Mouse (Mus musculus) right cerebral cortex, postnatal 25 days (tissue): ENCODE data around the gene A830018L16Rik.
"Not testable (repeated sequence)": the region's sequence is repeated elsewhere in the genome, so short reads cannot be mapped to it uniquely, and the experiment has no call there.

Experiments used
- DNase-seq: peaks from one replicate; pipeline ENCODE4 v3.0.0; 2022

A830018L16Rik gene

DNA sequence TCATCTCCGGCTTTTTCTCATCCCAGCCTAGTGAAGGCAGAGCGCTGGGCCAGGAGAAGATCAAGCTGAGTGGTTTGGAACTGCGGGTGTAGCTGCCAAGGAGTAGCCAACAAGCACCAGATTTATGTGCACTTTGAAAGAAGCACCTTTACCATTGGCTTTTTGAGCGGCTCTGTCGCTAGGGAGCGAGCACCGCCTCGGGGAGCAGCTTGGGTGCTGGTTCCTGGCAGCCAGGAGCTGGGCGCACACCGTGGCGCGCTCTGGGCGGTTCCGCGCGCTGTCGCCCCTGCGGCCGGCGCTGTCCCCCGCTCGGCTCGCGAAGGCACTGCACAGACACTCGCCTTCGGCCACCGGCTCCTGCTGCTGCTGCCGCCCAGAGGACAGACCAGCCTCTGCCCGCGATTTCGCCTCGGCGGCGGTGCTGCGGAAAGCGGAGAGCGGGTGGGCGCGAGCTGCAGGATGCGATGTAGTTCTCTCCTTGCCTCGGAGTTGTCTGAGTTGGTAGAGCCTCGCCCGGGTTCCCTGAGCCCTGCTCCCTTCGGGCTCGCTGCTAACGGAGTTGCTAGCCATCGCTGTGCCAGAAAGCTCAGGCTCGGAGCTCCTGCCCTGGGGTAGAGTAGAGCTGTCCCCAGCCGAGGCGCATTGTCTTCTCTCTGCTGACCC, at the start of gene A830018L16Rik:
Gene A830018L16Rik, plus strand, starts transcription at position 212 of the 663 bp plus-strand sequence.
- peak; percentile 86 for DNase-seq

DNA sequence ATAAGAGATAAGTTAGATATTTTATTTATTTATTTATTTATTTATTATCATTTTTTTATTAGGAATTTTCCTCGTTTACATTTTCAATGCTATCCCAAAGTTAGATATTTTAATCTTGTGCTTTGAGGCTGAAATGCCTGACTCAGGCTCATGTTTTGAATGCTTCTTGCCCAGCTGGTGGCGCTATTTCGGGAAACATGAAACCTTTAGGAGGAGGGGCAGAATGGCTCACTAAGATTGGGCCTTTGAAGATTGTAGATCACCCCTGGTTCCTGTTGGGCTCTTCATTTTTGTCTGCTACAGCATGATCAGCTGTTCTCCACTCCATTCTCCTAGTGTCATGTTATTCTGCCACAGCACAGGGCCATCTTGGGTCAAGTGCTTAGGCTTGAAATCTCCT, 28.1 kb upstream of the A830018L16Rik start:
- DNase-seq, result no peak

DNA sequence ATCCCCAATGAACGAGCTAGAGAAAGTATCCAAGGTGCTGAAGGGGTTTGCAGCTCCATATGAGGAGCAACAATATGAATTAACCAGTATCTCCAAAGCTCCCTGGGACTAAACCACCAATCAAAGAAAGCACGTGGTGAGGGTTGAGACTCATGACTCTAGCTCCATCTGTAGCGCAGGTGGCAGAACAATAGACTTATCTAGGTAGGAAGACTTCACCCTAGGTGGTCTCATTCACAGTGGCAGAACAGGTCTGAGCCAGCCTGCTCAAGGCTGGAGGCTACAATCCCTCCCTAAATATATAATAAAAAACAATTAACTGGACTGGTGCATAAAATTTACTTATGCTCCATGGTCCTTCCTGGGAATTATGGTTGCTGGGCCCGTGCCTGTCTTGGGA, 18.5 kb upstream of the A830018L16Rik start:
- no peak for DNase-seq

DNA sequence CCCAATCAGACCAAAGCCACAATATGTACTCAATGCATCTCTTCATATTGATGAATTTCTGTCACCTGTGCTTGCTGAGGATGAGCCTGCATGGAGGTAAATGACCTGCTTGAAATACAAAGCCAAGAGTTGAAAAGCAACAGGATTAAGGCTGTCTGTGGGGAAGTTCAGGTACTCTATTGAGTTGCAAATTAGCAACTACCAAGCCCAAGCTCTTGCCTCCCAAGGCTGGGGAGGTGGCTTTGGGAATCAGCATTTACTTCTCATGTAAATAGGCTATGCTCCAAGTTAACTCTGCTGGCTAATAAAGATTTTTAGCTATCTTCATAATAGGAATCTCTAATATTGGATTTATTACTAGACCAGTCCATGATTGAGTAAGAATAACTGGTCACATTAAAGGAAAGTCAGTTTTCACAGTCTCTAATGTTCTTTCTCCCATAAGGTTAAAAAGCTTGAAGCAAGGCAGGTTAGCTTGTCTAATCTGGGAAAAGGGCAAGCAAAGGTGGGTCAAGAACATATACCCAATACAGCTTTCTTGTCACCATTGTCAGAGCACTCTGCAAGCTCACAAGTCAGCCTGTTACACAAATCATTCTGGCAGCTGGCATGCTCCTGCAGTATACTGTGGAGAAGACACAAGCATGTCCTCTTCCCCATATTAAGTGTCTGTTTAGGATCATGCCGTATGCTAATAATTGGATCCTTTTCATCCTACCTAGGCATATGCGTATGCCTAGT, 17.7 kb upstream of the A830018L16Rik start:
- DNase-seq, result no peak

DNA sequence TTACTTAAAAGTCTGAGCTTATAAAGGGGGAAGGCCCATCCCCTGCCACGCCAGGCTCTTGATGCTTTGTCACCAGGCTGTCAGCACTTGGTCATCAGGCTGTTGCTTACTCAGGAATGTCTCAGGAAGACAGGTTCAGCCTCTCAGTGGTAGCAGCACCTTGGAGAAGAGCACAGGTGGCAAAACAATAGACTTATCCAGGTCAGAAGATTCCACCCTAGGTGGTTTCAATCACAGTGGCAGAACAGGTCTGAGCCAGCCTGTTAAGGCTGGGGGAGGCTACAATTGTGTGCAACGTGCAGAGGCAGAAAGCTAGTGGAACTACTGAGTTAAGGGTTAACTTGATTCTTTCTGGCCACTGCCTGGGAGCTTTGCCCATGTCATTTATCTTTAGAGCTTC, 12.7 kb upstream of the A830018L16Rik start:
- DNase-seq, result no peak

DNA sequence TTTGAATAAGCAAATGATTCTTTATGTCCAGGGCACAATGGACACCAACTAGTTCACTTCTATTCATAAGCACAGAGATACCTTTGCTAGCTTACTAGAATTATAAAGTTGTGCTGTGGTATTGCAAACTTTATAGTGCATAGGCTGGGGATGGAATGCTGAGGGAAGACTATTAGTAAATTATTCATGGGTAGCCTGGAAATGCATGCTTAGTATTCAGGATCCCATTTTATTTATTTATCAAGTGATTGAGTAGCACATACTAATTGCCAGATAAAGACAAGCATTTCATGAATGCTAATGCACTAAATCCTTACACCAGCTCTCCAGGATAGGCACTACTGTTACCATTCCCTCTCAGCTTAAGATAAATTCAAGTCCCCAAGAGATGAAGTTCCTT, 8.4 kb upstream of the A830018L16Rik start:
- no peak for DNase-seq

DNA sequence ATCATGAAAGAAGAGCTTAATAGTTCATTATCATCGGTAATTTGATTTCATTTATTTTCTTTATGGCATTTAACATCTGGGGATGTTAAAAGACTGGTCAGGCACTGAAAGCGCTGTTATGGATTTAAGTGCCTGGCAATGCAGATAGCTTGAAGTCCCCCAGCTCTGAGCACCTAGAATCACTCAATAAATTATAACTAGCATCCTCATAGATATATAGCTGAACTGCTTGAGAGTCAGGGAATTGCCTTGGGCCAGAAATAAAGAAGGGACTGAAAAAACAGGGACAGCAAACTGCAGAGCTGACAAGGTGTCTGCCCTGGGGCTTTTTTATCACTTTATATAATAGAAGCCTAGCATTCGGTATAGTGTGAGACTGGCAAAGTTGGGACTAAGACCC, 7.9 kb upstream of the A830018L16Rik start:
- DNase-seq, result no peak

DNA sequence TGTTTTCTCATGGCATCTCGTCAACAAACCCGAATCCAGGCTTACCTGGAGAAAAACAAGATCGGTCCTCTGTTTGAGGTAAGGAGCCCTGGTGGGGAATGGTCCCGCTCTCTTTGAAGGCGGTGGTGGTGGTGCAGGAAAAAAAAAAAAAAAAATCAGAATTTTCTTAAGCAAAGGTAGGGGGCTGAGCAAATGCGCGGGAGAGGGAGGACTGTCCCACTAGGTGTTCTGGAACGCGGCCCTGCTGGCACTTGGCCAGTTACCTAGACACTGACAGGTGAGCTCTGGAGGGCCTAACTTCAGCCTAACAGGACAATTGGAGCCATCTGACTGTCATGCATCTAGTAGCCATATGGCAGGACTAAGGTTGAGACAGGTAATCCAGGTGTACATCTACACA, 655 bp downstream of the A830018L16Rik start:
- DNase-seq, result no peak

DNA sequence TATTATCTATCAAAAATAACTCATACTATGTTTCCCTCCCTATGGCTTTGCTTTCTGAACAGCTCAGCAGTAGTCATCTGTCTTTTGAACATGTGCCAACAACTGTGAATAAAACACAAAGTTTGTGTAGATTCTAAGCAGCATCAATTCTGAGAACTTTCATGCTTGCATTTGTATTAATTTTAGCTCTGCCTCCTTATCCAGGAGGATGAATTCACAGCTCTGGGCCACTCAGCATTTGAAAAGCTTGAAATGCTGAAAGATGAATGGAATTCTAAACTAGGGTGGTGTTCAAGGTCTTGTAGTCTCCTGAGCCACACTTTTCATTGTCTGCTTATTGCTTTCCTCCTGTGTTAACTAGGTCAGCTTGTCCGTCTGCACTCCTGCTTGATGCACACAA, 13.4 kb downstream of the A830018L16Rik start:
- DNase-seq, result no peak

DNA sequence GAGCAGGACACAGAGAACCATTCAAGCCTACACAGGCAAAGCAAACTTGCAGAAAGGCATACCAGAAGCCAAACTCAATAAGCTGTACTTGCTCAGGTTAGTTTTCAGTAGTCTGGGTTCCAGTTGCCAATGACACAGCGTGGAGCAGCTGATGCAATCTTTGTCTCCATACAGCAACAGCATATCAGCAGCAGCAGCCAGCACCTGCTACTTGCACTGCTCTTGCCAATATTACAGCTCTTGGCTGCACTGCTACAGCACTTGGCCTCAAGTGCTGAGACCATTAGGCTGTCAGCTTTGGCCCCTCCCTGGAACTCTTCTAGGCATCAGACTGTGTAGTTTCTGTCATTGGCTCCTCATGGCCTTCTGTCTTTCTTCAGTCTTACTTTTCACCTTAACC, 44.4 kb downstream of the A830018L16Rik start:
- DNase-seq, result no peak

DNA sequence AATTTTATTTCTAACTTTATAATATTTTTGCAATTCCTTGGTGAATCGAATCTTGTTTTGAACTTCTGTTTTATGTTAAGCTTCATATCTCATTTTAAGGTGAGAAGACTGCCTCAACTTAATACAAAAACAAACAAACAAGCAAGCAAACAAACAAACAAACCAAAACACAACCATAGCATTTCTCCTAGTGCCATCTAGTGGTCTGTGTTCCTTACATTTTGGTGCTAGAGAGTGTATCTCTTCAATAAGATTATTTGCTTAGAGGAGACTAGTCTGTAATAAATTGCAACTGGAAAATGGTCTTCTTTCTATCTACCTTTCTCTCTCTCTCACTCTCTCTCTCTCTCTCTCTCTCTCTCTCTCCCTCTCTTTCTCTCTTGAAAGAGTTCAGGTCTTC, 52.4 kb downstream of the A830018L16Rik start:
- DNase-seq, result no peak

DNA sequence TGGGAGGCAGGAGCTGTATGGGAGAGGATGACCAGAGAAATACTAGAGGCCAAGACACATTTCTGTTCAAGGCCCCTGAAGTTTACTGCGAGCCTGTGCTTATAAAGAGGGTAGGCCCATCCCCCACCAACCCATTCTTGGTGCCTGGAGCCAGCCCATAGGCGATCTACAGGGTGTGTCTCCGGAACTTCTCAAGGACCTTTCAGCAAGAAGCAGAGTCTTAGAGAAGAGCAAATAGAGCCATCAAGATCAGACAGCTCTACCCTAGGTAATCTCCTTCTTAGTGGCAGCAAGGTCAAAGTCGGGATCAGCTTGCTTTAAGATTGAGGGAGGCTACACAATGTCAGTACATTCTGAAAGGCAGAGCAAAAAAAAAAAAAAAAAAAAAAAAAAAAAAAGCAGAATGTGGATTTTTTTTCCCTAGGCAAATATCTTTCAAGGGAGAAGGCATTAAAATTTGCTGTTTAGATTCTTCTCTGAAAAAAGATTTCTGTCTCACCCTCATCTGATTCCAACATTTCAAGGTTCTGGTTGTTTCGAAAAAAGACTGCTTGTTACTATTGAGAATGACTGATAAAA, 53.2 kb downstream of the A830018L16Rik start:
- no peak for DNase-seq

DNA sequence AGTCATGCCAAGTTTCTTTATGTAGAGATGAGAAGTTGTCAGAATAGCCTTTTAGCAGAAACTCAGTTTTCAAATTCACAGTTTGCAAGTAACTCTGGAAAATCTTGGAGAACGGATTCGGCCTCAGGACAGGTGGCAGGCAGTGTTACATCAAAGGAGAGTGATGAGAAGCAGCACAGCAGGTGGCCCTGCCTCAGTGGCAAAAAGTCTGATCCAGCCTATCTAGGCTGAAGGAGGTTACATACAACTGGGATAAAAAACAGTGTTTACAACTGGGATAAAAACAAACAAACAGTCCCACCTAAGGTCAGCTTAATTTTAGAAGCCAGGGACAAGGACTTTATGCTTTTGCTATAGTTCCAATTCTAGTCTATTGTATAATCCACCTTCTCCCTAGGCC, 79.0 kb downstream of the A830018L16Rik start:
- no peak for DNase-seq

DNA sequence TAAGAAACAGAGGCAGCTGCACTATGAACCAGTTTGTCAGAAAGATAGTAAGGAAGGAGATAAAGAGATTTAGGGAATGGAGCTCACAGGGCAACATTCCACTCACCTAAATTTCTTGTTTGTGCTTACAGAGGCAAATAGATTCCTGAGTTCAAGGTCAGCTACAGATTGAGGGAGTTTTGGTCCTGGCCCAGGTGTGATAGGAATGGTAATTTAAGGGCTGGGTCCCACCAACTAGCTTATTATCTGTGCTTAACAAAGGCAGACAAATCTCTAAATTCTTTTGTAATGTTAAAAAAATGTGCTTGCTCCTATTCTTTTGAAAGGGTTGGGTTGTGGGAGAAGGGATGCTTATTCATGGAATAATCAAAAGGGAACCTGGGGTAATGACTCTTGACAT, 87.7 kb downstream of the A830018L16Rik start:
- no peak for DNase-seq

DNA sequence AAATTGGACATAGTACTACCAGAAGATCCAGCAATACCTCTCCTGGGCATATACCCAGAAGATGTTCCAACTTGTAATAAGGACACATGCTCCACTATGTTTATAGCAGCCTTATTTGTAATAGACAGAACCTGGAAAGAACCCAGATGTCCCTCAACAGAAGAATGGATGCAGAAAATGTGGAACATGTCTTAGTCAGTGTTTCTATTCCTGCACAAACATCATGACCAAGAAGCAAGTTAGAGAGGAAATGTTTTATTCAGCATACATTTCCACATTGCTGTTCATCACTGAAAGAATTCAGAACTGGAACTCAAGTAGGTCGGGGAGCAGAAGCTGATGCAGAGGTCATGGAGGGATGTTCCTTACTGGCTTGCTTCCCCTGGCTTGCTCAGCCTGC, 135.9 kb downstream of the A830018L16Rik start:
- not testable (repeated sequence) for DNase-seq

DNA sequence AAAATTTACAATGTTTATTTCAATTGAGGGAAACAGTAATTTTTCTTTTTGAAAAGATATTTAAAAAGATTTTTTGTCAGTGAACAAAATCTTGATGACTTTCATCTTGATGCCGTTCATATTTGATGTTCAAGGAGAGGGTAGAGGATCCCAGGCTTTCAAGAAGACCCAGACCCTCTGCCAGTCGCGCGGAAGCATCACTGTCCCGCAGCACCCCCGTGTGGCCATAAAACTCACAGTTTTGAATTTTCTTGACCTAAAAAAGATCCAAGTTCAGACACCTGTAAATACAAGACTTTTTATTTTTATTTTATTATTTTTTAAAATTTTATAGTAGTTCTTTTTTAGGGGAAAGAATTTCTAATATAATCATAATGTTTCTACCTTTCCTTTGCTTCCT, 151.4 kb downstream of the A830018L16Rik start:
- no peak for DNase-seq

DNA sequence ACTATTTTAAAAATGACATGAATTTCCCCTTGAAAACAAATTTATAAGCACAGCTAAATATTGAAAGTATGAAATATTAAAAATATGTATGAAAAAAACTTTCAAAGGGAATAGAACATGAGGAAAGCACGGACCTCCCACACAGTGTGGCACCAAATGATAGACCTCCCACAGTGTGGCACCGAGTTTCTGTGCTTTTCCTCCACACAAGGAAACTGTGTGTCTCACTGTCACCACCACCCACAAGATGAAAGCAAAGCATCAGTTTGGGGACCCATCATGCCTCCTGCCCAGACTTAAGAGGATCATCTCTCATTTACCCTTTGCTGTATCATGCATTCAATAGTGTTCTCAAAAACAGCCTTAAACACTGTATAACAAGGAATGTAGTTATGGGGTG, 152.8 kb downstream of the A830018L16Rik start:
- no peak for DNase-seq

DNA sequence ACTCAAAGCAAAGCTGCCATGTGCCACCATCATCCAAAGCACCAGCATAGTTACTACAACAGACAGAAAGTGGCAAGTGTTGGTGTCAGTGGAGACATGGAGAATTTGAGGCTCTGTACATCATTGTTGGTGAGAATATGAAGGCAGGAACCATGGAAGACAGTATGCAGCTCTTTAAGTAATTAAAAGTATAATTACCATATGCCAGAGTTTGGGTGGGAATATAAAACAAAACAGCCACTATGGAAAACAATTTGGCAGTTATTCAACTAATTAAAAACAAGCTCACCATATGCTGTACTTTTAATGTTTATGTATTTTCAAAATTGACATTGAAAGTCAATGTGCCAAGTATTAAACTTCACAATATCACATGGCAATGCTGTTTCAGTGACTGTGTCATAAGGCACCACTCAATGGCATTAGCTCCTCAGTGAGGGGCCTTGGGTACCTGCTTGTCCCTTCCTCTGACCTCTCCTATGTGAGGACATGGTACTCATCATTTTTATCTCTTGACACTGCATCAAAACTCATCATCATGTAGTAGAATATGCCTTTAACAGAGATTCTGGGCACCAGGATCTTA, 153.5 kb downstream of the A830018L16Rik start:
- no peak for DNase-seq

DNA sequence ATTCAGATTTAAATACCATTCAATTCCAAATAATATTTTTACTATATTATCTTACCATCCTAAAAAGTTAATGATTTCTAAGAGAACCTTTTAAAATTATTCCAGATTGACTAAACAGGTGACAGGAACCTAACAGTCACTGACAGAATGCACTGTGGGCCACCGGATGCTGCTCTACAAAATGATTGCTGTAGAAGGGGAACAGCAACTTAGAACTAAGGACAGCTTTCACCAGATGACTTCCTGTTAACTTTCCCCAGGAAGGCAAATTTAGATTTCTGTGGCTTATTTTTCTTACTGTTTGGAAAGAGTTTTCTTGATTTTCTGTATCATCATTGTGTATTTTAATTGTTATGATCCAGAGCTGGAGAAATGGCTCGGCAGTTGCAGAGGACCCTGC, 156.4 kb downstream of the A830018L16Rik start:
- no peak for DNase-seq

DNA sequence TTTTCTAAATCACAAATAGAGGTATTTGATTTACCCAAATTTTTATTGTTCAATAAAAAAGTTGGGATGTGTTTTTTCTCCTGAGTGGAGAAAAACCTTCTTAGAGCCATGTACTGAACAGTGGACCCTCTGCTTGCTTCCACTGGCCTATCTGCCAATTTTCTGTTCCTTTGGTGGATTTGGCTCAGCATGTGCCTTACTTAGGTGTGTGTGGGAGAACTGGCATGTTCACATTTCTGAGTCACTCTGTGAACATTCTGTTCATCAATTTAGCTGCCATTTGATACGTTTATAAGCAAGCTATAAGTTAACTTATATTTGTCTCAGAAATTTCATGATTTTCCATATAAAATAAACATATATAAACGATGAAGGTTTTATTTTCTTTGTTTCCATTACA, 159.6 kb downstream of the A830018L16Rik start:
- DNase-seq, result no peak

DNA sequence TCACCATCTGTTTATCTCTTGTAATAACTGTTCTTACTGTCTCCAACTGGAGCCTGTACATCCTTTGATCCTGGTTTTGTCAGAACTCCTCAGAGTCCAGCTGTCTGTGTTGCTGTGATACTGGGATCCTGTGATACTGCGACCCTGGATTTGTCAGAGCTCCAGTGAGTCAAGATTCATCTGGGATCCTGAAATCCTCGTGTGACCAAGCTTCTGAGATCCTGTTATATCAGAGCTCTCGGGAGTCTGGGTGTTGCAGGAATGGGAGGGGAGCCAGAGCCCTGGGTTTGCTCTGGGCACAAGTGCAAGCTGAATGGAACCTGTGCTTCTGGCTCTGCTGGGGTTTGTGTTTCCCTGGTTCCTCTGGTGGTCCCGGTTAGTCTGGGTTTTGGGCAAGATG, 166.1 kb downstream of the A830018L16Rik start:
- no peak for DNase-seq

DNA sequence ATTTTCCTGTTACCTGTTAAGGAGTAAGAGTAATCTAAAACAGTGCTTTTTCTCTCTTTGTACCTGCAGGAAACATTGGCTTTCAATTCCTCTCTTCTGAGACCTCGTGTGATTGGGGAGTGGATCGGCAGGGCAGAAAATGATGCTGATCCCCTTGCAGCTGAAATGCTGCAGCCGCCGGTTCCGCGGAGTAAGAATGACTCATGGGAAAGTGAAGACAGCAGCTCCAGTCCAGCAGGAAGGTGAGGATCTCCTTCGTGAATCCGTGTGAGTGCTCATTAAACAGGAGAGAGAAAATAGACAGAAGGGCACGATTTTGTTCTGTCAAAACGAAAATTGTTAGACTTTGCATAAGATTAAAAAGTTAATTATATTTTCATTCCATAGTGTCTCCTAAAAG, 174.4 kb downstream of the A830018L16Rik start:
- no peak for DNase-seq

DNA sequence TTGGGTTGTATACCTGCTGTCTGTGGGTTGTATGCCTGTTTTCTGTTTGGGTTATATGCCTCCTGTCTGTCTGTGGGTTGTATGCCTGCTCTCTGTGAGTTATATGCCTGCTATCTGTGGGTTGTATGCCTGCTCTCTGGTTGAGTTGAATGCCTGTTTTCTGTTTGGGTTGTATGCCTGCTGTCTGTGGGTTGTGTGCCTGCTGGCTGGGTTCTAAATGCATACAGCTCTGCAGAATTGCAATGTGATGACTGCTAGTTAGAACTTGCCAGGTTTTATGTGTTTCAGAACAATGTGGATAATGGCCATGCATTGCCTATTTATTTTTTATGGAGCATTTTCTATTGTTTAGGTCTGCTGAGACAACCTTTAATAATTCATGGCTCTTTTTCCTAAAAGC, 236.2 kb downstream of the A830018L16Rik start:
- no peak for DNase-seq

DNA sequence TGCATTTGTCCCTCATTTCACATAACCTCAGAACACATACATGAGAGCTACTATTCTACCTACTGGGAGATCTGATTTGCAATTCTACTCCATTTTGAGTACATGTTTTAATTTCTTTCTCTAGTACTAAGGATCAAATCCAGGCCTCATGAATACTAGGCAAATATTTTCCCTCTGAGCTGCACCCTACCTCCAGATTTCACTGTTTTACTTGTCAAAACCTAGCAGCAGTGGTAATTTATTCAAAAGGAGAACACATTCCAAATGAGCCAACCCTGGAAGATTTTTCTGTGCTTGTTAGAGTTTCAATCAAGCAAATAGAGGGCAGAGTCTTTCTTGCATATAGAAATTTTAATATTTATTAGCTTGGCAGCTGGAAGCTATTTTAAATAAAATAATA, 238.9 kb downstream of the A830018L16Rik start:
- no peak for DNase-seq
